Mouse (Mus musculus): Measurements from ENCODE around the gene Tbc1d32. TPM values are rescaled to one million over a fixed set of nuclear protein-coding genes. Genes with fewer than 3 reads are reported as not detected.

The Tbc1d32 gene
- total RNA-seq, 4 experiments from 2014 or later = 1.5 to 1.8 (median 1.6) TPM

GRCm38 (mm10) chr10:56114951-56115635, 113.4 kb downstream of the Tbc1d32 start:
- peak; percentile 23 to 27 for DNase-seq (ENCODE audit: low spot score in 2 of 2)

- DNase-seq (ENCODE audit: low spot score in 2 of 2) = no peak
Measured at GRCm38 (mm10) chr10:56106996-56107334, 121.5 kb downstream of the Tbc1d32 start.

- peak; percentile 72 to 74 for DNase-seq (ENCODE audit: low spot score in 2 of 2)
Measured at GRCm38 (mm10) chr10:56106333-56106995, 122.0 kb downstream of the Tbc1d32 start, which contains the start of gene Msl3l2. Gene Msl3l2 (plus strand): TSS chr10:56106917.

GRCm38 (mm10) chr10:56099641-56100310, 128.7 kb downstream of the Tbc1d32 start:
- DNase-seq (ENCODE audit: low spot score in 2 of 2) = no peak

- DNase-seq (ENCODE audit: low spot score in 2 of 2) = no peak
Measured at GRCm38 (mm10) chr10:56099126-56099525, 129.4 kb downstream of the Tbc1d32 start.

GRCm38 (mm10) chr10:56096757-56097156, 131.7 kb downstream of the Tbc1d32 start:
- DNase-seq (ENCODE audit: low spot score in 2 of 2) = no peak

GRCm38 (mm10) chr10:56094586-56094985, 133.9 kb downstream of the Tbc1d32 start:
- no peak for DNase-seq (ENCODE audit: low spot score in 2 of 2)

GRCm38 (mm10) chr10:56089714-56090113, 138.8 kb downstream of the Tbc1d32 start:
- no peak for DNase-seq (ENCODE audit: low spot score in 2 of 2)

GRCm38 (mm10) chr10:56062746-56063145, 165.7 kb downstream of the Tbc1d32 start:
- DNase-seq (ENCODE audit: low spot score in 2 of 2) = no peak

GRCm38 (mm10) chr10:56061238-56061830, 167.2 kb downstream of the Tbc1d32 start:
- no peak for DNase-seq (ENCODE audit: low spot score in 2 of 2)

- DNase-seq (ENCODE audit: low spot score in 2 of 2) = no peak
Measured at GRCm38 (mm10) chr10:56058979-56059422, 169.5 kb downstream of the Tbc1d32 start.

- DNase-seq (ENCODE audit: low spot score in 2 of 2) = no peak
Measured at GRCm38 (mm10) chr10:56025400-56025799, 203.1 kb downstream of the Tbc1d32 start.

- DNase-seq (ENCODE audit: low spot score in 2 of 2) = no peak
Measured at GRCm38 (mm10) chr10:56024579-56024978, 203.9 kb downstream of the Tbc1d32 start.

GRCm38 (mm10) chr10:55979898-55980521, 248.5 kb downstream of the Tbc1d32 start:
- DNase-seq (ENCODE audit: low spot score in 2 of 2) = no peak

- no peak for DNase-seq (ENCODE audit: low spot score in 2 of 2)
Measured at GRCm38 (mm10) chr10:55978001-55978400, 250.5 kb downstream of the Tbc1d32 start.

Other genes with a start within 250 kb of the Tbc1d32 start
- 1 to 10 TPM in 2 of 4 experiments, under 1 TPM in 2; 0.73 to 1.2 (median 1.0) TPM for gene Msl3l2, start 121.8 kb downstream of the Tbc1d32 start, total RNA-seq (2022)
- gene Gja1, start 148.6 kb upstream of the Tbc1d32 start, total RNA-seq (2022) = 1 to 10 TPM; 4.6 to 9.8 (median 7.2) TPM